Mouse (Mus musculus): ENCODE data around the gene Phactr3. TPM values are rescaled to one million over a fixed set of nuclear protein-coding genes. Genes with fewer than 3 reads are reported as not detected.

The Phactr3 gene
- polyA plus RNA-seq, 1 experiment, result not detected

DNA sequence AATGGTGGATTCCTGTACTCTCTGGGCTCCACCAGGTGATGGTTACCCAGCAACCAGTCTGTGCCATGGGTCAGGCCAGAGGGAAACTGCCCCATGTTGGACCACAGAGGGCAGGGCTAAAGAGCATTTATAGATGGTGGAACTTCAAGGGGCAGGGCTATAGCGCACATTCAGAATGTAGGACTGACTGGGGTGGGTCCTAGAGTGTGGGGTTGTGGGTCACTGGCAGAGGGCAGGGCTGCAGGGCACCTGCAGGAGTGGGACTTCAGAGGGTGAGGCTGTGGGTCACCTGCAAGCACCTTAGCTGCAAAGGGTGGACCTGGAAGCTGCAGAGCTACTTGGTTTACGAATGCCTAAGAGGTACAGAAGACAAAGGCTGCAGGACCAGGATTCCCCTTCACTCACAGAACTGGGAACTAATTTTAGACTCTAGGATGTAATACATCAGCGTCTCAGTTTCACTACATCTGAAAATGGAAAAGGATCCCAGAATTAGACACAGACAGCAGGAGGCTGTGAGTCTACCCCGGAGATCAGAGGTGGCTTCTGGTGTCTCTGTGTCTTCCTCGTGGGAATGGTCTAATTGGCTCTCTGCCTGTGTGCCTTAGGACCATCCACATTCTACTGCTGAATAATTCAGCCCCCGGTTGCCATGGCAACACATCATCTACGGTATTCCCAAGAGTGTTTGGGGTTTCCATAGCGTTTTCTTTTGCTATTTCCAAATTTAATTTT is 184.8 kb downstream of the Phactr3 start:
- Histone ChIP-seq H3K27ac (replicated peaks; ENCODE audit: low read depth, low read length) (no peak overlapping the region), H3K4me3 (ENCODE audit: insufficient read depth, low read depth, low read length) (no peak overlapping the region), H3K4me1 (ENCODE audit: control insufficient read depth, insufficient read depth, insufficient read length, low read length) (no peaks in the 10 kb centered on the region)

- no peak overlapping the region for H3K4me3 ChIP-seq (ENCODE audit: insufficient read depth, low read depth, low read length)
- no peak overlapping the region for H3K27ac ChIP-seq (replicated peaks; ENCODE audit: low read depth, low read length)
- no peaks in the 10 kb centered on the region for H3K4me1 ChIP-seq (ENCODE audit: control insufficient read depth, insufficient read depth, insufficient read length, low read length)
These were observed 185.4 kb downstream of the Phactr3 start for GRCm38 (mm10) chr2:178304188-178304529.

GRCm38 (mm10) chr2:178304669-178305068 is 185.9 kb downstream of the Phactr3 start:
- H3K27ac ChIP-seq (replicated peaks; ENCODE audit: low read depth, low read length), result no peak overlapping the region
- no peak overlapping the region for H3K4me3 ChIP-seq (ENCODE audit: insufficient read depth, low read depth, low read length)
- no peaks in the 10 kb centered on the region for H3K4me1 ChIP-seq (ENCODE audit: control insufficient read depth, insufficient read depth, insufficient read length, low read length)

GRCm38 (mm10) chr2:178313539-178313938 is 194.8 kb downstream of the Phactr3 start:
- Histone ChIP-seq H3K4me1 (ENCODE audit: control insufficient read depth, insufficient read depth, insufficient read length, low read length) (no peaks in the 10 kb centered on the region), H3K27ac (replicated peaks; ENCODE audit: low read depth, low read length) (no peak overlapping the region), H3K4me3 (ENCODE audit: insufficient read depth, low read depth, low read length) (no peak overlapping the region)

DNA sequence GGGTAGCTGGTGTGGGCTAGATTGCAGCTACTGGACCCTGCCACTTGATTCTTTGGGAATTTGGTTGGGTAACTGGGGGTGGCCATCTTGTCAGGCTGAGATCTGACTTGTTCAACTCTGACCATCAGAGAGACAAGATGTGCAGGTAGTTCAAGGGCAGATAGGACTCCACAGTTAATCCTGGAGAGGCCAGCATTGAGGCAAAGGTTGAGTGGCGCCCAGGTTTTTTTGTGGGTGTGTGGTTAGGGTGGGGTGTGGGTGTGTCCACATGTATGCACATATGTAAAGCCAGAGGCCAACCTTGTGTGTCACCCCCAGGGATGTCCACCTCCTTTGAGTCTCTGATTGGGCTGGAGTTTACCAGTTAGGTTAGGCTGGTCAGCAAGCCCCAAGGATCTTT is 197.5 kb downstream of the Phactr3 start:
- no peak overlapping the region for H3K27ac ChIP-seq (replicated peaks; ENCODE audit: low read depth, low read length)

DNA sequence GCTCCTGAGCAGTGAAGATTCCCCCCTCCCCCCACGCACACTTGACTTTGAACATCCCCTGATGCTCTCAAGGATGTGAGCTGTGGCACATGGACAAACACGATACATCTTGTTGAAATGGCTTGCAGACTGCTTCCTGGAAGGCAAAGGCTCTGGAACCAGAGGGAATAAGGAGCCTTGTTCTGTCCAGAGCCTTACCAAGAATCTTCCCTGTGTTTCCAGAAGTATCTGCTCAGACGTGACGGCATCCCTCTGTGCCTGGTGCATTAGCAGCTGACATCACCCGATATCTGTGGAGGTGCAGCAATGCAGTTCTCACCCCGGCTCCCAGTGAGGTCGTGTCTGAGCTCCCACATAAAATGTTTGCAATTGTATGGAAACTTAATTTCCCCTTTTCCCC is 201.0 kb downstream of the Phactr3 start:
- no peak overlapping the region for H3K4me3 ChIP-seq (ENCODE audit: insufficient read depth, low read depth, low read length)
- H3K27ac ChIP-seq (replicated peaks; ENCODE audit: low read depth, low read length), result no peak overlapping the region
- H3K4me1 ChIP-seq (ENCODE audit: control insufficient read depth, insufficient read depth, insufficient read length, low read length), result no peaks in the 10 kb centered on the region

More for the DNA sequence above, 197.5 kb downstream of the Phactr3 start:
- no peaks in the 10 kb centered on the region for H3K4me1 ChIP-seq (ENCODE audit: control insufficient read depth, insufficient read depth, insufficient read length, low read length)
- H3K4me3 ChIP-seq (ENCODE audit: insufficient read depth, low read depth, low read length), result no peak overlapping the region

- Histone ChIP-seq H3K4me1 (ENCODE audit: control insufficient read depth, insufficient read depth, insufficient read length, low read length) (no peaks in the 10 kb centered on the region), H3K4me3 (ENCODE audit: insufficient read depth, low read depth, low read length) (no peak overlapping the region), H3K27ac (replicated peaks; ENCODE audit: low read depth, low read length) (no peak overlapping the region)
These were observed 202.5 kb downstream of the Phactr3 start for GRCm38 (mm10) chr2:178321271-178321670.

DNA sequence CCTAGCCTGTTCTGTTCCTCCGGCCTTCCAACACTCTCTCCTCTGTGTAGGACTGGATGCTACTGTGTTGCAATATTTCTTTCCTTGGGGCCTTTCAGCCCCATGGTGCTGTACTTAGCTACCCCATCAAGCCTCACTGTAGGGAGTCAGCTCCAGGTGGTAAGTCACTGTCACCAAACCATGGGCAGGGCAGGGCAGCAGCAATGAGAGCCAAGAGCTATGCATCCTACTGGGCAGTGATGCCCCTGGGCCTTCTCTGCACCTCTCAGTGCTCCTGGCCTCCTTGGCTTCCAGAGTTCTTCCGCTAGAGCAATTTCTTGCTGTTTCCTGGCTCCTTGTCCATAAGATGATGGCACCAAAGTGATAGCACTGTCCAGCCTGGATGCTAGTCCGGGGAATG is 205.6 kb downstream of the Phactr3 start:
- H3K27ac ChIP-seq (replicated peaks; ENCODE audit: low read depth, low read length), result no peak overlapping the region
- no peak overlapping the region for H3K4me3 ChIP-seq (ENCODE audit: insufficient read depth, low read depth, low read length)
- no peaks in the 10 kb centered on the region; the same call in 1 of the 2 replicates for H3K4me1 ChIP-seq (ENCODE audit: control insufficient read depth, insufficient read depth, insufficient read length, low read length)

DNA sequence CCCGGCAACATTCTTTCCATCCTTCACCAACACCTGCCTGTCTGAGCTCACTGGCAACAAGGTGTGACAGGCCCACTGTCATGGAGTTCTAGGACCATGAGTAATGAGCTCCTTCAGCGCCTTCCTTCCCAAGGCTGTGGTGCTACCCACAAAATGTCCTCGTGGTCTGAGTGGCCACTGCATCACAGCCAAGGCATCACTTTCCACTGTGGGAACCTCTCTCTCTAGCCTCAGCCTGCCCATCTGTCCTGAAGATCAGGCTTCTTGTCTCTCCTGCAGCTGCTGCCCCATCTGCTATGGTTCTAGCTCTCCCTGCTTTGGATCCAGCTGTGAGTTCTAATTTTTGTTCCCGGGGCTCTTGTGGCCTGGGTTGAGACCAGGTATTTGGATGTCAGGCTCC is 206.0 kb downstream of the Phactr3 start:
- Histone ChIP-seq H3K27ac (replicated peaks; ENCODE audit: low read depth, low read length) (no peak overlapping the region), H3K4me3 (ENCODE audit: insufficient read depth, low read depth, low read length) (no peak overlapping the region), H3K4me1 (ENCODE audit: control insufficient read depth, insufficient read depth, insufficient read length, low read length) (no peaks in the 10 kb centered on the region; the same call in 1 of the 2 replicates)

GRCm38 (mm10) chr2:178326067-178326466 is 207.3 kb downstream of the Phactr3 start:
- Histone ChIP-seq H3K4me1 (ENCODE audit: control insufficient read depth, insufficient read depth, insufficient read length, low read length) (no peaks in the 10 kb centered on the region; the same call in 1 of the 2 replicates), H3K4me3 (ENCODE audit: insufficient read depth, low read depth, low read length) (no peak overlapping the region), H3K27ac (replicated peaks; ENCODE audit: low read depth, low read length) (no peak overlapping the region)

DNA sequence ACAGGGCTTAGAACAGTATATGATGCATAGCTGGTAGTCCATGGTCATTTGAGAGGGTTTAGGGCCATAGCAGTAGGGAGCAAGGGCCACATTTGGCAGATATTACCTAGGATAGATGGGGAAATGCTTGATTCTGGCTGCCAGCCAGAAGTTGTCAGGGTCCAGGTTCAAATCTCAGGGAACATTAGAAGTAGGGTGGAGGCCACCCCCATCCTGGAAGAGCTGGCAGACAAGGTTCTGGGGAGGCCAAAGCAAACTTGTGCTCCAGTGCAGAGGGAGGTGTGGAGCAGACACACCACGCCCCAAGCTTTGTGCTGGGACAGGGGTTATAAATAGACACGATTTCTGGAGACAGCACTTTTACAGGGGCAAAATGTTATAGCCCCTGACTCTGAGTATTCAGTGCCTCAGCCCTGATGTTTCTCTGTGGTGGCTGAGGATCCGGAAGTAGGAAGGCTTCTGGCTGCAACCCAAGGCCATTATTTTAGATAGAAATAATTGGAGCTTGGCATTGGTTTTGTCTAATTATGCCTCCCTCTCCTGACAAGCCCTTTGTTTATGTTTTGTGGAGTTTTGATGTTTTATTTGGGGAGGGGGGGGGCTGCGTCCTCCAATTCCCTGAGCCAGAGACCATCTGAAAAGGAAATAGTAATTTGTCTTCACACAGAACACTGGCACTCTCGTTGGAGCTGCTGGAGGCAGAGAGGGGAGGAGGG is 208.1 kb downstream of the Phactr3 start:
- Histone ChIP-seq H3K4me3 (ENCODE audit: insufficient read depth, low read depth, low read length) (no peak overlapping the region), H3K27ac (replicated peaks; ENCODE audit: low read depth, low read length) (no peak overlapping the region), H3K4me1 (ENCODE audit: control insufficient read depth, insufficient read depth, insufficient read length, low read length) (no peaks in the 10 kb centered on the region; the same call in 1 of the 2 replicates)

DNA sequence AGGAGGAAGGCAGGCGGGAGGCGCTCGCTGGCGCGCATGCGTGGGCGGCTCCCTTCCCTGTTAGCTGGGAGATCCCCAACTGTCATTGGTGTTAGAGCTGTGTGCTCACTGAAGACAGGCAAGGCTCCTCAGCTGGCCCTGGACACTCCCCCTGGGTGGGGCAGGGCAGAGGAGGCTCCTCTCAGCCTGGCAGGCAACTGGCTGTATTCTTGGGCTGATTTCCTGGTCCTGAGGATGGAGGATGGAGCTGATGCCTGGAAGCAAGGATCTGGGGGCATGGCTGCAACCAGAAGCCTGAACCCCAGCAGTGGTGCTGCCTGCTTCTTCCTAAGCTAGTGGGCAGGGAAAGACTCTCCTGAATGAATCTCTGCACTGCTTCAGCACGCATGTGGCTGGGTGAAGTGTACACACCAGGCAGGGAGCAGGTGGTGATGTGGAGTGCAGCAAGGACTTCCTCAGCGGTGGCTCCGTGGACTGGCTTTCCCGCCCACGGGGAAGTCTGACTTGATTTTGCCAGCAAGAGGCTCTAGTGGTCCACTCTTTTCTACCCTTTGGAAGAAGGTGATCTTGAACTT is 208.8 kb downstream of the Phactr3 start:
- Histone ChIP-seq H3K27ac (replicated peaks; ENCODE audit: low read depth, low read length) (no peak overlapping the region), H3K4me3 (ENCODE audit: insufficient read depth, low read depth, low read length) (no peak overlapping the region), H3K4me1 (ENCODE audit: control insufficient read depth, insufficient read depth, insufficient read length, low read length) (no peaks in the 10 kb centered on the region; the same call in 1 of the 2 replicates)

DNA sequence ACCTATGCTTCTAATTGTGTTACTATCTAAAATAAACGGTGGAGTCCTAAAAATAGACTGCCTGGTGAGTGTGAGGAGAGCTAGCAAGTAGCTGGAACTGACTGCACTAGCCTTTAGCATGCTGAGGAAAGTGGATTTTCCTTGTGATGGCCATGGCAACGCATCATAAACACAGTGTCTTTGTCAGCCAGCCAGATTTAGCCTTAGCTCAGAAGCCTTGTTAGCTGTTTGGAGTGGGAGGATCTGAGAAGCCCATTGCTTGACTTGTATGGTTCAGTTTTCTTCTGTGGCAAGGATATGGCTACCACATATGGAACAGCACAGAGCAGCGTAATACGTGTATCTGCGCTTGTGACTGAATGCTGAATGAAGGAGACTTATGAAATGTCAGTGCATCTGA is 210.8 kb downstream of the Phactr3 start:
- Histone ChIP-seq H3K4me1 (ENCODE audit: control insufficient read depth, insufficient read depth, insufficient read length, low read length) (no peaks in the 10 kb centered on the region; the same call in 1 of the 2 replicates), H3K27ac (replicated peaks; ENCODE audit: low read depth, low read length) (no peak overlapping the region), H3K4me3 (ENCODE audit: insufficient read depth, low read depth, low read length) (no peak overlapping the region)

GRCm38 (mm10) chr2:178329986-178330385 is 211.2 kb downstream of the Phactr3 start:
- no peak overlapping the region for H3K27ac ChIP-seq (replicated peaks; ENCODE audit: low read depth, low read length)
- no peaks in the 10 kb centered on the region; the same call in 1 of the 2 replicates for H3K4me1 ChIP-seq (ENCODE audit: control insufficient read depth, insufficient read depth, insufficient read length, low read length)
- no peak overlapping the region for H3K4me3 ChIP-seq (ENCODE audit: insufficient read depth, low read depth, low read length)

DNA sequence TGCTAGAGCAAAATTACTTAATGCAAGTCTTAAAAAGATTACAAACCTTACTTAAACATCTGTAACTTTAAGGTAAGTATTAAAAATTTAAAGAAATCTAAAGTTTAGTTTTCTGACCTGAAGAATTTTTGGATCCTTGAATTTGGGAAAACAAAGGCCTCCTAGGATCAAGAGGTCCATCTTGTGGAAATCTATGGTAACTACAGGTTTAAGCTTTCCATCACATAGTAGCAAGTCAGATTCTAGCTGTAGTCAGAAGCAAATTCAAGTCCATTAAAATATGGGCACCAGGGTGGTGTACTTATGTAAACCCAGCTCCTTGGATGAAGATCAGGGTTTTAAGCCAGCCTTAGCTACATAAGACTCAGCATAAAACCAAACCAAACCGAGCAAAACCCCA is 219.1 kb downstream of the Phactr3 start:
- H3K4me1 ChIP-seq (ENCODE audit: control insufficient read depth, insufficient read depth, insufficient read length, low read length), result no peaks in the 10 kb centered on the region
- no peak overlapping the region for H3K27ac ChIP-seq (replicated peaks; ENCODE audit: low read depth, low read length)
- no peak overlapping the region for H3K4me3 ChIP-seq (ENCODE audit: insufficient read depth, low read depth, low read length)

Measured in brown adipose tissue, adult 24 weeks (tissue).